Mouse (Mus musculus): ENCODE data around the gene Bpifa3. TPM values are rescaled to one million over a fixed set of nuclear protein-coding genes. Genes with fewer than 3 reads are reported as not detected.
"Not testable (repeated sequence)": the region's sequence is repeated elsewhere in the genome, so short reads cannot be mapped to it uniquely, and the experiment has no call there.

Gene Bpifa3
- total RNA-seq (2021), result not detected
- long read RNA-seq, experiment 1, result 0 reads
- long read RNA-seq, experiment 2, result 0 reads

DNA sequence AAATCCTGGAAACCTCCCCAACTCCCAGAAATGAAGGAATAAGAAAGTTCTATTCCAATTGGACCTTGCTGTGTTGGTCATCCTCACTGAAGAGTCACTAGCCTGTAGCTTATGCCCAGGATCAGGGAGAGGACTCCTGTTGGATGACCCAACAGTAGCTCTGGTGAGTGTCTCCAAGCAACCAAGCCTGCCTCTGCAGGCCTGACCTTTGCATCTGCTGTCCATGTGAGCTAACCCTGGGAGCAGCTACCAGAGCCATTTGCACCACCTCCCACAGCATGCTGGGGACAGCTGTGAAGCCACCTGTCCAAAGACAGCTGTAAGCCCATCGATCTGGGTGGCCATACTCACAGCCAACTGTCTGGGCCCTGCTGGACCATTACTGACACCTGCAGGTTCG, at the start of gene Bpifa3:
TSS of gene Bpifa3 (plus strand) at position 217 of the 400 bp plus-strand sequence.
- DNase-seq (ENCODE audit: low spot score in 2 of 2), result no peak

- DNase-seq (ENCODE audit: low spot score in 2 of 2), result no peak
Measured at GRCm38 (mm10) chr2:154097734-154098133, 32.4 kb upstream of the Bpifa3 start.

DNA sequence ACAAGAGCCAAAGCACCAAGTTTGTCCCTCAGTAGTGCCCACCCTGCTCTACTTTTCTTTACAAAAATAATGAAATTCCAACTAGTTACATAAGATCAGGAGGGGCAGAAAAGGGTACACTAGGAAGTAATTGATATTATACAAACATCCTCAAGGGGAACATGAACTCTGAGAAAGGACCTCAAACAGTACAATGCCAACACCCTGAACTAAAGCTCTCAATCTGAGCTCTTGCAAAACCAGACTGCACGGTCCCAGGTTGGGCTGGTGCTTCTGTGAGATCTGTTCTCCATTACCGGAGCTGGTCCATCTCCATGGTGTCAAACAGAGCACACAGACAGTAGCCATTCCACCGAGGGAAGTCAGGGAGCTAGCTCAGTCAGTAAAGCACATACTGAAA, 12.8 kb upstream of the Bpifa3 start:
- DNase-seq (ENCODE audit: low spot score in 2 of 2), result no peak

- no peak for DNase-seq (ENCODE audit: low spot score in 2 of 2)
Measured at GRCm38 (mm10) chr2:154142580-154142979, 12.4 kb downstream of the Bpifa3 start, which contains the start of gene Bpifa1. Gene Bpifa1, plus strand, starts transcription at chr2:154142880.

GRCm38 (mm10) chr2:154143735-154144134, 13.6 kb downstream of the Bpifa3 start:
- no peak for DNase-seq (ENCODE audit: low spot score in 2 of 2)

- DNase-seq (ENCODE audit: low spot score in 2 of 2), result no peak
Measured at GRCm38 (mm10) chr2:154147496-154147895, 17.4 kb downstream of the Bpifa3 start.

DNA sequence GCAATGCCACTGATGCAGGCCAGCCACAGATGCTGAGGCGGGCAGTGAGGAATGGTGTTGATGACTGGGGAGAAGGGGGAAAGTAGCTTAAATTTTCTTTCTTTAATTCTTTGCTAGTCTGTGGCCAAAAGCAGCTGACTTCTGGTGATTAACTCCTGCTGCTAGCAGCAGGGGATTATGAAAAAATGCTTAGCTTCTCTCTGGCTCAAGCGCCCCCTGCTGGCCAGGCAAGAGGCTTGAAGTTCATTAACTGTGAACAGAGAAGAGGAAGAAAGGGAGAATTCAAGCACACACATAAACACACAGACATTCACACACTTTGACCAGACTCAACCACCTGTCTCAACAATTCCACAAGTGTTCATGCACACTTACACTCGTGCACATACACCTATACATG, 28.3 kb downstream of the Bpifa3 start:
- no peak for DNase-seq (ENCODE audit: low spot score in 2 of 2)

- DNase-seq (ENCODE audit: low spot score in 2 of 2), result no peak
Measured at GRCm38 (mm10) chr2:154162307-154162706, 32.2 kb downstream of the Bpifa3 start, which contains the start of gene Bpifa5. Gene Bpifa5, plus strand, starts transcription at chr2:154162607.

GRCm38 (mm10) chr2:154163306-154163705, 33.2 kb downstream of the Bpifa3 start:
- DNase-seq (ENCODE audit: low spot score in 2 of 2), result no peak

DNA sequence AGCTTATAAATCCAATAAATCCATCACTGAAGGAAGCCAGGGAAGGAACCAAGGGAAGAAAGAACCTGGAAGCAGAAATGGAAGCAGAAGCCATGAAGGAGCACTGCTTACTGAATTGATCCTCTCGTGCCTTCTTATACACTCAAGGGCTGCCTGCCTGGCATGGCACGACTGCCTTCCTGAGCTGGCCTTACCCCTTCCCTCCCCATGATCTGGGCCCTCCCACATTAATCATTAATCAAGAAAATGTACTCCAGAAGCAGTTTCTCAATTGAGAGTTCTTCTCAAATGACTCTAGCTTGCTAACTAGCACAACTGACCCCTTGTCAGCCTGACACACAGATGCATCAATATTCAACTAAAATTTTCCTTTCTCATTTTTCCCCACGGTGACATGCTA, 39.0 kb downstream of the Bpifa3 start:
- DNase-seq (ENCODE audit: low spot score in 2 of 2), result no peak

GRCm38 (mm10) chr2:154171621-154172020, 41.5 kb downstream of the Bpifa3 start:
- no peak for DNase-seq (ENCODE audit: low spot score in 2 of 2)

DNA sequence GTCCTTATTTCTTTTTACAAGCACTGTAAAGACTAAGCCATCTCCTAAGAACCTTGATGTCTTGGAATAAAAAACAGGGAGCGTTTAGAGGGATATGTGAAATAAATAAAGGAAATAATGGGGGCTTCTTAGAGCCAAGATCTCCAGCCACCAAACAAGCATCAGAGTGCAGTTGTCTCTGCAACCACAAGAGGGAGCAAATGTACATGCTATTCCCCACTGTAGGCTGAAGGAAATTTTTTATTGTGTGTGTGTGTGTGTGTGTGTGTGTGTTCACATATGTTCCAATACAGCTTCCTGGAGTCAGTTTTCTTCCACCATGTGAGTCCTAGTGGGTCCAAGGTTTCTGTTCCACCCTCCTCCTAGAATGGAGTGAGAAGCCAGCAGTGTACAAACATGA, 43.2 kb downstream of the Bpifa3 start:
- no peak for DNase-seq (ENCODE audit: low spot score in 2 of 2)

DNA sequence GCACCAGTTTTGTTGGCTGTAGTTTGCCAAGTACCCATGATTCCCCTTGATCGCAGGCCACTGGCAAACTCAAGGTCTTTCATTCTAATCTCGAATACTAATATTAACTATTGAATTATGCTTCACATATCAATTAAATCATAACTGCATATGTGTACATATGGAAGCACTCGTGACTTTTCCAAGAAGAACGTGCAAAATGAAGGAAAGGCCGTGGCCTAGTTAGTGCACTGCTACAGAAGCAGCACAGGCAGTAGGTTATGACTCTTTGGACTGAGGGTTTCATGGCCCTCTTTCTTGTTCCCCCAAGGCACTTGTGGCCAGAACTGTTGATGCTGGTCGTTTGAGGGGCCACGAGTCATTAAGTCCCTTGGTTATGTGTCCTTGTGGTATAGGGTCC, 51.8 kb downstream of the Bpifa3 start:
- DNase-seq (ENCODE audit: low spot score in 2 of 2), result not testable (repeated sequence)

GRCm38 (mm10) chr2:154183061-154183460, 52.9 kb downstream of the Bpifa3 start:
- DNase-seq (ENCODE audit: low spot score in 2 of 2), result not testable (repeated sequence)

- DNase-seq (ENCODE audit: low spot score in 2 of 2), result no peak
Measured at GRCm38 (mm10) chr2:154185319-154185718, 55.2 kb downstream of the Bpifa3 start.

- no peak for DNase-seq (ENCODE audit: low spot score in 2 of 2)
Measured at GRCm38 (mm10) chr2:154185748-154186147, 55.6 kb downstream of the Bpifa3 start.

GRCm38 (mm10) chr2:154187468-154187867, 57.3 kb downstream of the Bpifa3 start:
- DNase-seq (ENCODE audit: low spot score in 2 of 2), result no peak

Other genes starting within 250 kb of the Bpifa3 start
- 1 to 10 TPM; 3.0 TPM for gene Bpifb6, start 229.9 kb upstream of the Bpifa3 start, total RNA-seq (2021)
- not detected for gene Bpifb3, start 212.1 kb upstream of the Bpifa3 start, total RNA-seq (2021)
- under 1 TPM in 1 of 2 experiments, not detected in 1; 0.20 TPM for gene Bpifb4, start 192.1 kb upstream of the Bpifa3 start, total RNA-seq (2021)
- gene Bpifa6, start 155.4 kb upstream of the Bpifa3 start, total RNA-seq (2021), result not detected
- 1 to 10 TPM in 1 of 2 experiments, under 1 TPM in 1; 0.68 to 1.3 TPM for gene Bpifa2, start 122.1 kb upstream of the Bpifa3 start, total RNA-seq (2021)
- not detected for gene Bpifa1, start 12.5 kb downstream of the Bpifa3 start, total RNA-seq (2021)
- gene Bpifa5, start 32.3 kb downstream of the Bpifa3 start, total RNA-seq (2021), result not detected
- under 1 TPM; 0.11 to 0.25 TPM for gene Bpifb1, start 60.5 kb downstream of the Bpifa3 start, total RNA-seq (2021)
- gene Bpifb5, start 93.4 kb downstream of the Bpifa3 start, total RNA-seq (2021), result not detected
- not detected for gene Bpifb9a, start 127.5 kb downstream of the Bpifa3 start, total RNA-seq (2021)
- gene Bpifb9b, start 176.9 kb downstream of the Bpifa3 start, total RNA-seq (2021), result not detected
- gene Cdk5rap1, start 242.7 kb downstream of the Bpifa3 start, total RNA-seq (2021), result 10 to 100 TPM; 15.9 to 17.9 TPM